Mouse (Mus musculus) neural tube, embryonic 10.5 days (tissue): Measurements from ENCODE around the gene Amdhd2.
A peak's percentile ranks its signal among the peaks of the same experiment; 100 is the strongest.

Experiments used
- DNase-seq: peaks from one replicate; pipeline ENCODE4 v3.0.0-alpha.2; 2017; ENCODE audit warnings: low spot score; ENCODE audit errors: extremely low spot score

Amdhd2 gene

DNA sequence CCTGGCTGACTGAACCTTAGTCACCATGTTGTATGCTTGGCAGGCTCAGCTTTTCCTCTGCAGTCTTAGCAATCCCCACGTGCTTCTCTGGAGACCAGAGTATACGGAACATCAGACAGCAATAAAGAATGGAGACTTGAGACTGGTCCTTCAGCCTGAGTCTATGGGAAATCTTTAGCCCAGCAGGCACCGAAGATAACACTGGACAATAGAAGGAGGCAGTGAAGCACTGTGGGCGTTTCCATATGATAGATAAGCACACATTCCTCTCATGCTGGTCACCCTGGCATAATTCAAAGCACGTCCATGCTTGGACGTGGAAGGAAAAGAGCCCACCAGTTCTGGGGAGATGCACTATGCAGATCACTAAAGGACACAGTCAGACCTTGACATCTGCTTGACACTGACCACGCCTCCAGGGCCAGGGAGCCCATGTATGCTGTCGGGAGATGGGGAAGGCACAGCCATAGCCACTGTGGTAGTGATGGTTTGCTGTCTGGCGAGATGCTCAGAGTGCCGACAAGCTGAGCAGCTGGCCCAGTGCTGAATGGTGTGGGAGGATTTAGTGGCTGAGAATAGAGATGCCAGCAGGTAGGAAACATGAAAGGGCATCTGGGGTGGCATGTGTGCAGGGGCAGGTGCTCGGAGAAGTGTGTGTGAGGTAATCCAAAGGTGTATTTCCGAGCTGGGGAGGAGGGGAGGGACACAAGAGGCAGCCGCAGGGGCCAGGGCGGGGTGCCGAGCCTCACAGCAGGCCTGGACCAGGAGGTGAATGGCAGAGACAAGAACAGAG, 33.7 kb upstream of the Amdhd2 start:
- DNase-seq: no peak

DNA sequence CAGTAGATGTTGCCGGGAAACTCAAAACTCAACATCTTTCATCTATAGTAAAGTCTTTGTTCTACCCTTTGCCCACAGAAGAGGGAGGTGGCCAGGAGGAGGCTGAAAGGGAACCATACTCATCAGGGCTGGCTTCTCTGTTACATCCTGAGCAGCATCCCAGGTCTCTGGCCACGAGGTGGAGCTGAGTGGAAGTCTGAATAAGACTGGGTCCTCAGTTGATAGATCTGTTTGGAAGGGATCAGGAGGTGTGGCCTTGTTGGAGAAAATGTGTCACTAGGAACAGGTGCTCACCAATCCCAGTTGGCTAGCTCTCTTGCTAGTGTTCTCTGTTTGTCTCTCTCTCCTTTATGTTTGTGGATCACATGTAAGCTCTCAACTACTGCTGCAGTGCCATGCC, 31.8 kb upstream of the Amdhd2 start:
- DNase-seq: no peak

- DNase-seq: no peak
Measured at GRCm38 (mm10) chr17:24193769-24194168, 30.2 kb upstream of the Amdhd2 start.

DNA sequence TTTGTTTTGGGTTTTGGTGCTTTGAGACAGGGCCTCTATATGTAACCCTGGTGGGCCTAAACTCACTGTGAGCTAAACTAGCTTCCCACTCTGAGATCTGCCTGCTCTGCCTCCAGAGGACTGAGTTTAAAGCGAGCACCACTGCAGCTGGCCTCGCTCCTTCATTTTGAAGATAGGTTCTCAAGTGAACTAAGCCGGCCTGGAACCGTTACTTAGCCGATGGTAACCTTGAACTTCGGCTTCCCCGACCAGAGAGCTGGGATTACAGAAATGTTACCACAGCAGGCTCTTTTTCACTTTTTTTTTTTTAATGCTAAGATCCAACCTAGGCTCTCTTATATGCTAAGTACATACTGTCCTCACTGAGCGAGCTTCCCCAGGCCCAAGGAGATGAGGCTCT, 29.7 kb upstream of the Amdhd2 start:
- no peak for DNase-seq

DNA sequence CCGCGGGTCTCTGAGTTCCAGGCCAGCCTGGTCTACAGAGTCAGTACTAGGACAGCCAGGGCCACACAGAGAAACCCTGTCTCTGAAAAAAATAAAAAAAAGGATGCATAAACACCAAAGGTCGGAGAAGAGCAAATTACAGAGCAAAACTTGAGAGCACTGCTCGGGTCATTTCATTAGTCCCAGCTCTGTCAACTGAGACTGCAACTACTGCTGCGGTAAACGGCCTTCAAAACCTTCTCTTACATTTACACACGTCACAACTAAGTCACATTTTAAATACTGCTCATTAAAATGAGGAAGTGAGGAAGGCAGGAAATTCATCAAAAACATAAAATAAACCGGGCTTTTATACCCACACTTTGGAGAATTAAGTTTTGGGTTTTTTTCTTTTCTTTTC, 29.3 kb upstream of the Amdhd2 start:
- DNase-seq: no peak

DNA sequence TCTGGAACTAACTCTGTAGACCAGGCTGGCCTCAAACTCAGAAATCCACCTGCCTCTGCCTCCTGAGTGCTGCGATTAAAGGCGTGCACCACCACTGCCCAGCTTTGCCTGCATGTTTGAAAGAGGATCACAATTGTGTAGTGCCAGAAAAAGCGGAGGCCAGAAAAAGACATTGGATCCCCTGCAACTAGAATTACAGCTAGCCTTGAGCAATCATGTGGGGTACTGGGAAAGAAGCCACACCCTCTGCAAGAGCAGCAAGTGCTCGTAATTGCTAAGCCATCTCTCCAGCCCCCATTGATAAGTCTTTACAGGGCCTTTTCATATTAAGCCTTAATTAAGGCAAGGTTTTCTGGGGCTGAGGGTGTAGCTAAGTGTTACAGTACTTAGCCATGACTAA, 27.9 kb upstream of the Amdhd2 start:
- no peak for DNase-seq

DNA sequence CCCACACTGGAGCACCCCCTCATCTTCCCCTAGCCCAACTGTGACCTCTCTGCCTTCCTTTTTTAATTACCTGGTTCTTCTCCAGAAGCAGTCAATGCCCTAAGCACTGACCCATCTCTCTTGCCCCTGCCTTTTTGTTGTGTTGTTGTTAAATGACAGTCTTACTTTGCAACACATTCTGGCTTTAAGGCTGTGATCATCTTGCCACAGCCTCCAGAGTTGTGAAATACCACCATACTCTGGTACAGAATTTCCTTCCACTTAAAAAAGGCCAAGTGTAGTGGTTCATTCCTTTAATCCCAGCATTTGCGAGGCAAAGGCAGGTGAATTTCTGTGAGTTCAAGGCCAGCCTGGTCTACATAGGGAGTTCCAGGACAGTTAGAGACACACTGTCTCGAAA, 27.4 kb upstream of the Amdhd2 start:
- no peak for DNase-seq

DNA sequence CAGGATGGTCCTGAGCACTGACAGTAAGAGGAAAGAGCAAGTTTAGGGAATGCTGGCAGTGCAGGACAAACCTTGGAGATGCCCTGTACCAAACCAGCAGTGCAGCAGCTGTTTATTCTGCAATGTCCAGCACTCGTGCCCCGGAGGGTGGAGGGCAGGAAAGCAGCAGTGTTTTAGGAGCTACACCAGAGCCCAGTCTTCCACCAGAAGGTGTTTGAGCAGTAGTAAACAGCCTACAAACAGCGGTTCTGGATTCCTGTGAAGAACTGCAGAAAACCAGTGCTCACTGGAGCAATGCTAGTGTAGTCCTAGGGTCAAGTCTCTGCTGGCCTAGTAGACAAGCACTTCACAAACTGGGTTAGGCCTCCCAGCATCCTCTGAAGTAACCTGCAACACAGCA, 10.7 kb upstream of the Amdhd2 start:
- no peak for DNase-seq

DNA sequence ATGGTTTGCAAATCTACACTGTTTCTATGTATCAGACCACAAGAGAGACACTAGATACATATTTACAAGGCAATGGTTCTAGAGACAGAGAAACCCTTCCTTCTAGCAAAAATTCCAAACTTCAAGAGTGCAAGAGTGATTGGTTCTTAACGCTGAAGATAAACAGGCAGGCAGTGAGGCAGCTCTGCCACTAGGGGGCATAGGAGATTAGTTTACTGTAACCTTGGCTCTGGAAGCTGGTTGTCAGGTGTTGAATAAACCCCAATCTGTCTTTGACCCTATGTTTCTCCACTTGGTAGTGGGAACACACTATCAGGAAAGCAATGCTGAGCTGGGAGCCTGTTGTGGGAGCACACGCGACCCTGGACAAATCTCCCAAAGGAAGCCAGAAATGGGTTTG, 9.9 kb upstream of the Amdhd2 start:
- peak; percentile 56 for DNase-seq

DNA sequence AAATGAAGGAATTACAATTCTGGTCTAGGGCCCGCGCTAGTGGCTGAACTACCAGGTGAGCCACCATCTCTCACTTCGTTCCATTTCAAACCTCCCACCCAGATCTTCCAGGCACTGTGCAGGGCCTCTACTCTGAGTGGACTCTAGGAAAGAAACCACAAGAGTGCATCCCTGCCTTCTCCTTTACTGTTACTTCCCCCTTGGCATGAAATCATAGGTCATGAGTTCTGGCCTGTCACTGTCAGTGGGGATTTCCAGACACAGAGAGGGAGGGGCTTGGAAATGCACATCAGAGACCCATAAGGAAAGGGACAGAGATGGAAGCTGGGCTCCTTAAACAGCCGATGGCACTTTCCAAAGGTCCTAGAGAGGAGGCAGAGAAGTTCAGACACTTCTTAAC, 8.2 kb upstream of the Amdhd2 start:
- DNase-seq: no peak

- no peak for DNase-seq
Measured at GRCm38 (mm10) chr17:24170729-24171128, 7.2 kb upstream of the Amdhd2 start.

DNA sequence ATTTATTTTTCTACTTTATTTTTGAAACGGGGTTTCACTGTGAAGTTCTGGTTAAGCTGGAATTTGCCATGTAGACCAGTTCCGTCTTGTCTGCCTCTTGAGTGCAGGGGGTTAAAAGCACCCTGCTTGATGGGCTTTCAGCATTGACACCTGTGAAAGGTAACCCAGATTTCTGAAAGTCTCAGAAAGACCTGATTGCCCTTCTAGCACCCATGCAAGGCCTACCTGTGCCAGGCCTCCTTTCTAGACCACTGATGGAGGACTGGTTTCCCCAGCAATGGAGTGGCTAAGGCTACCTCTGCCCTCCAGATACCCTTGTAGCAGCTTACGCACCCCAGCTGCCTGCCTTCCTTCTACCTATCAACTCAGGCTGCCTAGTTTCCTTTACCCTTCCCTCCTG, 6.6 kb upstream of the Amdhd2 start:
- no peak for DNase-seq

DNA sequence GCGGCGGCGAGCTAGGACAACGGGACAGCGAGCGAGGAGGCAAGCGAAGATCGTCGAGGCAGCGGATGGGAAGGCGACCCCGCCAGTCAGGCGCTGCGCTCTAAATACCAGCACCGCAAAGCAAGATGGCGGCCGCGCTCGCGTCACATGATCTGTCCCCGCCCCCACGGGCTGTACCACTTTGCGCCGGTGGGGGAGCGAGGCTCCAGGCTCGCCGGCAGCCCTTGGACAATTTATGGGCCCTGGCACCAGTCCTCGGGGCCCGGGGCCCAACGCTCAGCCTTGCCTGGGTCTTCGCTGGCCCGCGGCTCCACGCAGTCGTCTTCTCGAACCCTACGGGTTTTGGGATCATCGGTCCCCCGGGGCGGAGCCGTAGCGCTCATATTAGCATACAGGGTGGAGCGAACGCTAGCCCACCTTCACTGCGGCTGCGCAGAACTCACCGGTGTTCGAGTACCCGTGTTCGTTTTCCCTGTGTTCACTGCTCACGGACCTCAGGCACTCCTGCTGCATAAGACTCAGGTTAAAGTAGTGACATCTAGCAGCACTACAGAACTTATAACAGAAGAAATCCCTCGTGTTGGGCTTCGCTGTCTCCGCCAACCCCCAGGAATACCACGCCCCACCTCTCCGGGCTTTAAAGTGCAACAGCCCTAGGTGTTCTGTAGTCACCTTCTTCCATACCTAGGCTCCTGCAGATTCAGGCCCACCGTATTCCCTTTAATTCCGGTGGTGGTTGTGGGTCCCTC, 5.9 kb upstream of the Amdhd2 start, which contains the start of gene Atp6v0c:
Atp6v0c (minus strand) TSS at position 386 of the 749 bp plus-strand sequence.
- peak; percentile 96 for DNase-seq

GRCm38 (mm10) chr17:24168590-24169277, 5.2 kb upstream of the Amdhd2 start:
- peak; percentile 67 for DNase-seq

DNA sequence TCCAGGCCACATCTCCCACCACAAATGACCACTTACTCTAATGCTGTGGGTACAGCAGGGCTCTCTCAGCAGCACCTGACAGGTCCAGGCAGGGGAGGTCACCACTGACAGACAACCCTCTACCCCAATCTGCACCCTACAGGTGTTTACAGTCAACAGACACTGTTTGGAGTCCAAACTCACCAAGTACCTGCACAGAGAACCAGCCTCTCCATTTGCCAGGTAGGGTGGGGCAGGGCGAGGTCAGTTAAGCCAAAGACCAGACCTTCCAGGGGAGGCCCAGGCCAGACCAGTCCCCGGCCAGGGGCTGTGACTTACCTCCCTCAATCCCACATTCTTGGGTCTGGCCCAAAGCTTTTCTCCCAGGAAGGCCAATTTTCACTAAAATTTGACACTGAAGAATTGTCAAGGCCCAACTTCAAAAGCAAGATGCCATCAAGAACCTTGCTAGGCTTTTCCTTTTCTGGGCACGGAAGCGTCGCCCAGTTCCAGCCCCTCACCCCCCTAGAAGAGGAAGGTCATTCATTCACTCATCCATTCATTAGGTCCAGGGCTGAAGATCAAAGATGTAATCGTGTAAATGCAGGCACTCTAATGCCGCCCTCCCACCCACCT, 4.4 kb upstream of the Amdhd2 start:
- no peak for DNase-seq

GRCm38 (mm10) chr17:24167120-24167519, 3.6 kb upstream of the Amdhd2 start:
- no peak for DNase-seq

GRCm38 (mm10) chr17:24164566-24165259, 1.1 kb upstream of the Amdhd2 start:
- no peak for DNase-seq

GRCm38 (mm10) chr17:24162584-24163175, 886 bp downstream of the Amdhd2 start:
- no peak for DNase-seq

GRCm38 (mm10) chr17:24161466-24161865, 2.1 kb downstream of the Amdhd2 start:
- DNase-seq: no peak

DNA sequence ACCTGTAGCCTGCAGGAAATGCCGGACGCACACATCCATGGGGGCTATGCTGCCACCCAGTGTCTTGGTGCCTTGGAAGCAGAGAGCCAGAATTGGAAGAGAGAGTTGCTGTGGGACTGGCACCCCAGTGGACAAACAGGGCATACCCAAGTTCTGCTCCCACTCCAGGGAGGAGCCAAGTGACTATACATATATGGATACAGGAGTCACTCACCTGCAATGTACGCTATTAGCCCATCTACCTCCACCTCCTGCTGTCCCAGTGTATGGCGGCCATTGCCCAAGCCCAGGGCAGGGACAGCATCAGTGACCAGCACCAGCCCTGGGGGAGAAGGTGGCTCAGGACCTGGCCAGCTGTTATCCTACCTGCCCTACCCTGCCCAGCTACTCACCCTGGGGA, 6.0 kb downstream of the Amdhd2 start:
- DNase-seq: no peak

DNA sequence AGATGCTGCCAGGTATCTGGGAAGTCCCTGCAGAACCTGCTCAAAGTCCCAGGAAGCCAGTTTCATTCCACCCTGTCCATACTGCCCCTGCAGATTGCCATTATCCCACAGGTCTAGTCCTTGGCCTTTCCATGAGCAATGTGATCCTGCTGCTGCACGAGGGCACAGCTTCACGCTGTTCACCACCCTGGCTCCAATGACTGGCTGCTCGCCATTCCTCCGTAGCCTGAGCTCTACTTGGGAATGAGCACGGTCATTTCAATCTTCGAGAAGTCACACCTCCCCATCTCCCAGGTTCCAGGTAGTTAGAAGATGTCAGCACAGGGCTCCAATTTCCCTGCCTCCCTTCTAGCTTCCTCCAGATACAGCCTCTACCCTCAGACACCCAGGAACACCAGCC, 6.4 kb downstream of the Amdhd2 start:
- DNase-seq: no peak
